Mouse (Mus musculus) MEL (cell line): ENCODE data around the gene Gjb6.

Experiments
- CTCF ChIP-seq, 3 experiments: IDR thresholded peaks in 2 of 3; conservative IDR thresholded peaks in 1 of 3; 2 replicates each; pipeline ENCODE4 v1.5.1; 2011 to 2012; ENCODE audit warnings: low read length in 3 of 3, low read depth in 2 of 3, mild to moderate bottlenecking in 2 of 3, improper control_type of control experiment in 1 of 3, inconsistent platforms in 1 of 3, mixed read lengths in 1 of 3, moderate library complexity in 1 of 3; ENCODE audit not compliant: control insufficient read depth in 1 of 3, insufficient read depth in 1 of 3, poor library complexity in 1 of 3, severe bottlenecking in 1 of 3
- POLR2A ChIP-seq, 2 experiments: IDR thresholded peaks; 2 replicates each; pipeline ENCODE4 v1.6.1; 2011 to 2012; ENCODE audit warnings: low read length in 2 of 2, mild to moderate bottlenecking in 2 of 2, control low read depth in 1 of 2, improper control_type of control experiment in 1 of 2, low read depth in 1 of 2, moderate library complexity in 1 of 2; ENCODE audit not compliant: control insufficient read depth in 1 of 2, insufficient read depth in 1 of 2, poor library complexity in 1 of 2
- SIN3A ChIP-seq: IDR thresholded peaks from 2 replicates; pipeline ENCODE4 v1.6.1; 2012; ENCODE audit warnings: low read length, improper control_type of control experiment, inconsistent platforms
- USF2 ChIP-seq, 2 experiments: IDR thresholded peaks; 2 replicates each; pipeline ENCODE4 v1.6.1; 2011 to 2012; ENCODE audit warnings: improper control_type of control experiment in 2 of 2, low read length in 2 of 2, borderline replicate concordance in 1 of 2, inconsistent platforms in 1 of 2, low read depth in 1 of 2, mild to moderate bottlenecking in 1 of 2; ENCODE audit not compliant: insufficient read depth in 1 of 2

DNA sequence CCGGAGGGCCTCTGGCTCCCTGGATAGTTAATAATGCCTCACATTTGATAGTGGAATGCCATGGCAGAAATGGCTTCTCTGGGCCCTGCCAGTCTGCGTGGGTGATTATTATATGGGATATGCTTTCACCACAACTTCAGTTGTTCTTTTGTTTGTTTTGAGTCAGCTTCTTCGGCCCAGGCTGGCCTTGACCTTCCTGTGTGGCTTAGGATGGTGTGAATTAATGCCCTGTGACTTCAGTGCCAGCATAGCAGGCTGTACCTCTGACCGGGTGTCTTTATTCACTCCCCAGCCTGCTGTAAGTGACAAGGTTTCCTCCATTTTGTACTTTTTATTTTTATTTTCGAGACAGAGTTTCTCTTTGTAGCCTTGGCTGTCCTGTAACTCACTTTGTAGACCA lies 25.5 kb downstream of the Gjb6 start:
- no peak for TF ChIP-seq CTCF (IDR thresholded peaks at IDR 0.05 in 2 of 3, conservative IDR thresholded peaks at IDR 0.05 in 1 of 3; ENCODE audit: control insufficient read depth in 1 of 3, insufficient read depth in 1 of 3, low read depth in 2 of 3, low read length in 3 of 3, poor library complexity in 1 of 3, severe bottlenecking in 1 of 3)
- TF ChIP-seq SIN3A, result no peak
- TF ChIP-seq POLR2A (IDR thresholded peaks at IDR 0.05; ENCODE audit: control insufficient read depth in 1 of 2, insufficient read depth in 1 of 2, low read depth in 1 of 2, low read length in 2 of 2, poor library complexity in 1 of 2), result no peak
- no peak for TF ChIP-seq USF2 (IDR thresholded peaks at IDR 0.05; ENCODE audit: borderline replicate concordance in 1 of 2, insufficient read depth in 1 of 2, low read depth in 1 of 2, low read length in 2 of 2)
